Mouse (Mus musculus) intestine, embryonic 14.5 days (tissue): ENCODE results near the gene Gm28041. TPM values are rescaled to one million over a fixed set of nuclear protein-coding genes. Genes with fewer than 3 reads are reported as not detected.

Experiments
- polyA plus RNA-seq: library from polyadenylated mRNA; unstranded; fragments of >200 nt; fragmentation: Nextera tagmentation; extraction: Ambion mirVana; gene quantifications from 2 replicates; pipeline ENCODE4 v1.2.1, GENCODE M21; 2014

Gm28041 gene
- polyA plus RNA-seq, 1 experiment from 2014 or later: 0.34 TPM

Other genes with a start within 250 kb of the Gm28041 start
- gene Rsl1, start 202.6 kb downstream of the Gm28041 start, polyA plus RNA-seq: 5.3 and 5.6 TPM in 2 replicates
- 1.4 and 1.7 TPM in 2 replicates for gene Zfp455, start 181.2 kb downstream of the Gm28041 start, polyA plus RNA-seq
- 1.9 and 2.6 TPM in 2 replicates for gene Zfp458, start 97.3 kb downstream of the Gm28041 start, polyA plus RNA-seq
- gene Zfp457, start 69.2 kb downstream of the Gm28041 start, polyA plus RNA-seq: 0.70 and 0.90 TPM in 2 replicates
- 2.9 and 3.5 TPM in 2 replicates for gene Zfp595, start 43.2 kb downstream of the Gm28041 start, polyA plus RNA-seq
- not detected in 2 replicates for gene Gm28044, start 15.2 kb downstream of the Gm28041 start, polyA plus RNA-seq
- gene Zfp953, start 15.1 kb downstream of the Gm28041 start, polyA plus RNA-seq: 1.0 and 1.8 TPM in 2 replicates
- 1.9 and 2.0 TPM in 2 replicates for gene Zfp456, start 77 bp upstream of the Gm28041 start, polyA plus RNA-seq
- 6.8 and 7.2 TPM in 2 replicates for gene Zfp429, start 24.1 kb upstream of the Gm28041 start, polyA plus RNA-seq
- 1.6 and 2.4 TPM in 2 replicates for gene Zfp459, start 45.7 kb upstream of the Gm28041 start, polyA plus RNA-seq
- 8.8 and 9.0 TPM in 2 replicates for gene Zfp874a, start 75.9 kb upstream of the Gm28041 start, polyA plus RNA-seq
- 1.9 and 2.0 TPM in 2 replicates for gene Zfp874b, start 108.5 kb upstream of the Gm28041 start, polyA plus RNA-seq
- 10.1 and 13.0 TPM in 2 replicates for gene Zfp58, start 124.8 kb upstream of the Gm28041 start, polyA plus RNA-seq
- not detected in 2 replicates for gene Gm26965, start 150.4 kb upstream of the Gm28041 start, polyA plus RNA-seq
- 22.7 and 23.7 TPM in 2 replicates for gene Zfp87, start 150.4 kb upstream of the Gm28041 start, polyA plus RNA-seq
- 14.1 and 15.9 TPM in 2 replicates for gene Zfp748, start 178.1 kb upstream of the Gm28041 start, polyA plus RNA-seq
- gene Zfp729b, start 234.0 kb upstream of the Gm28041 start, polyA plus RNA-seq: 4.7 and 4.8 TPM in 2 replicates